Mouse (Mus musculus) lung, postnatal 36 days (tissue): Measurements from ENCODE around the gene Pkd1.

Experiments
- DNase-seq: peaks from one replicate; pipeline ENCODE4 v3.0.0; 2022; ENCODE audit warnings: mixed read lengths

The Pkd1 gene

GRCm38 (mm10) chr17:24567034-24567779 is 17.6 kb downstream of the Pkd1 start:
- DNase-seq = peak; percentile 75

GRCm38 (mm10) chr17:24569837-24570236 is 20.2 kb downstream of the Pkd1 start:
- no peak for DNase-seq

GRCm38 (mm10) chr17:24572651-24573245 is 23.1 kb downstream of the Pkd1 start:
- no peak for DNase-seq

- DNase-seq = no peak
Observed at GRCm38 (mm10) chr17:24573811-24574210, 24.2 kb downstream of the Pkd1 start.

- DNase-seq = no peak
Observed at GRCm38 (mm10) chr17:24579532-24579931, 29.9 kb downstream of the Pkd1 start.

GRCm38 (mm10) chr17:24580287-24580686 is 30.7 kb downstream of the Pkd1 start:
- DNase-seq = no peak

- DNase-seq = peak; percentile 15
Observed at GRCm38 (mm10) chr17:24583599-24584460, 34.2 kb downstream of the Pkd1 start.

GRCm38 (mm10) chr17:24584520-24584919 is 34.9 kb downstream of the Pkd1 start:
- DNase-seq = peak; percentile 28

- DNase-seq = no peak
Observed at GRCm38 (mm10) chr17:24586532-24586931, 36.9 kb downstream of the Pkd1 start.

GRCm38 (mm10) chr17:24590943-24591342 is 41.3 kb downstream of the Pkd1 start:
- DNase-seq = peak; percentile 46

GRCm38 (mm10) chr17:24591695-24592094 is 42.1 kb downstream of the Pkd1 start:
- DNase-seq = no peak

- no peak for DNase-seq
Observed at GRCm38 (mm10) chr17:24593248-24593647, 43.6 kb downstream of the Pkd1 start.

GRCm38 (mm10) chr17:24593992-24594890 is 44.6 kb downstream of the Pkd1 start:
- no peak for DNase-seq

- DNase-seq = no peak
Observed at GRCm38 (mm10) chr17:24595126-24596072, 45.8 kb downstream of the Pkd1 start.

GRCm38 (mm10) chr17:24596073-24596466 is 46.4 kb downstream of the Pkd1 start:
- no peak for DNase-seq

- DNase-seq = no peak
Observed at GRCm38 (mm10) chr17:24596471-24597183, 47.0 kb downstream of the Pkd1 start.

- DNase-seq = no peak
Observed at GRCm38 (mm10) chr17:24597989-24598388, 48.4 kb downstream of the Pkd1 start.

- no peak for DNase-seq
Observed at GRCm38 (mm10) chr17:24600502-24600901, 50.9 kb downstream of the Pkd1 start.

GRCm38 (mm10) chr17:24603961-24604360 is 54.3 kb downstream of the Pkd1 start:
- no peak for DNase-seq

GRCm38 (mm10) chr17:24604557-24604956 is 54.9 kb downstream of the Pkd1 start:
- DNase-seq = no peak

GRCm38 (mm10) chr17:24608370-24608769 is 58.7 kb downstream of the Pkd1 start:
- no peak for DNase-seq
